Mouse (Mus musculus) left cerebral cortex, adult 2 months (tissue): ENCODE measurements around the gene Ccdc159. TPM values are rescaled to one million over a fixed set of nuclear protein-coding genes. Genes with fewer than 3 reads are reported as not detected.

Experiments used
- DNase-seq, 2 experiments: peaks; one replicate each; pipeline ENCODE4 v3.0.0; 2021 to 2022; ENCODE audit warnings: low spot score in 2 of 2, mixed read lengths in 1 of 2; ENCODE audit errors: extremely low spot score in 1 of 2
- H3K27ac ChIP-seq: fragments of 200-600 bp; 2 replicates; pipeline ENCODE4 v1.8.1; 2022
- H3K4me3 ChIP-seq: fragments of 200-600 bp; 2 replicates; pipeline ENCODE4 v1.8.1; 2022
- CTCF ChIP-seq: fragments of 200-600 bp; IDR thresholded peaks from 2 replicates; pipeline ENCODE4 v1.8.1; 2022; ENCODE audit warnings: antibody characterized with exemption, mild to moderate bottlenecking, moderate library complexity
- intact Hi-C: fragments of 180-260 bp; cut with DNase I; formaldehyde crosslinking; loops from one replicate; pipeline ENCODE4 v1.15.1; 2025
- total RNA-seq, 2 experiments: library from RNA; stranded (reverse); gene quantifications; 2 replicates each; pipeline ENCODE4 v1.2.3; 2021

Gene Ccdc159
- total RNA-seq, 2 experiments from 2014 or later: 18.2 to 18.9 TPM

DNA sequence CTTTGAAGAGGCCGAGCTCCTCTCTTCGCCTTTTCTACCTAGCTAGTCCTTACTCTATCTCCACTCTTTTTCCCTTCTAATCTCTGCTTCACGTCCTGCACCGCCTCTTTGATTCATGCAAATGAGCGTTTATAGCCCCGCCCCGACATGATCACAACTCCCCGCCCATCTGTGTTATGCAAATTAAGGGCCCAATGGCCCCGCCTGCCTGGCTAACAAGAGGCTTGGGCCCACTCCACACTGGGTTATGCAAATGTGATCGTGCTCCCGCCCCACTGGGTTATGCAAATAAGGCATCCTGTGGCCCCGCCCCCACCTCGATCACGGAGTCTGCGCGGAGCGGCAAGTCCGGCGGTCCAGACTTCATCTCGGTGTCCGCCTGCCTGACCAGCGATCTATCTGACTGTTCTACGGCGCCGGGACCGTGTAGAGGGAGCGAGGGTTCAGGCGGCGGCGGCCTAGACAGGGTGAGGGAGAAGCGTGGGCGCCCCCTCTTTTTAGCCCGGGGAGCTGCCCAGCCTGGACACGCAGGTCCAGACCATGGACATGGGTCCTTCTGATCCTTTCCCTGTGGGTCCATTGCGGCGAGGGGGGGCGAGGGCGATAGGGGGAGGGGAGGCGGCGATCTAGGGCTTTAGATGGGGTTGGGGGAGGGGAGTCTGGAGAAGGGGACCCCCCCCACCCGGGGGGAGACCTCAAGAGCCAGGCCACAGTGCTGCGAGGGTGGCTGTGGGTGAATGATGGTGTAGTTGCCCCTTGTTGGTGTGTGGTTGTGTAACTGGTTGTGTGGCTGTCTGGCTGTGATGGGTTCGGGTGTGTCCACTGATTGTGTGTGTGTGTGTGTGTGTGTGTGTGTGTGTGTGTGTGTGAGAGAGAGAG is 9.7 kb downstream of the Ccdc159 start, which contains the start of gene Plppr2:
Gene Plppr2 (plus strand): TSS at position 342 of the 879 bp plus-strand sequence.
- TF ChIP-seq CTCF: no peak
- intact Hi-C loops: no loop called here
- H3K27ac ChIP-seq: peak within 1 kb of the TSS; percentile 95

GRCm38 (mm10) chr9:21937711-21938175 is 10.5 kb downstream of the Ccdc159 start:
- peak overlapping the region; percentile 80 for H3K4me3 ChIP-seq
- no peak for TF ChIP-seq CTCF
- no peak for DNase-seq
- H3K27ac ChIP-seq: 0 out of 2 replicates have a peak overlapping the region, but pooled peaks have one; percentile 36
- intact Hi-C loops: no loop called here

More for the DNA sequence above, 9.7 kb downstream of the Ccdc159 start, which contains the start of gene Plppr2:
- peak within 1 kb of the TSS; percentile 80 for H3K4me3 ChIP-seq
- peak; percentile 97 for DNase-seq

- DNase-seq: no peak
- intact Hi-C loops: no loop called here
- H3K4me3 ChIP-seq: peak overlapping the region; percentile 40
- TF ChIP-seq CTCF: no peak
- no peak overlapping the region for H3K27ac ChIP-seq
Measured at GRCm38 (mm10) chr9:21938234-21938855, 11.1 kb downstream of the Ccdc159 start.

GRCm38 (mm10) chr9:21943046-21943445 is 15.8 kb downstream of the Ccdc159 start:
- intact Hi-C loops: no loop called here
- Histone ChIP-seq H3K27ac (no peak overlapping the region), H3K4me3 (no peak overlapping the region)
- no peak for TF ChIP-seq CTCF
- DNase-seq: no peak

DNA sequence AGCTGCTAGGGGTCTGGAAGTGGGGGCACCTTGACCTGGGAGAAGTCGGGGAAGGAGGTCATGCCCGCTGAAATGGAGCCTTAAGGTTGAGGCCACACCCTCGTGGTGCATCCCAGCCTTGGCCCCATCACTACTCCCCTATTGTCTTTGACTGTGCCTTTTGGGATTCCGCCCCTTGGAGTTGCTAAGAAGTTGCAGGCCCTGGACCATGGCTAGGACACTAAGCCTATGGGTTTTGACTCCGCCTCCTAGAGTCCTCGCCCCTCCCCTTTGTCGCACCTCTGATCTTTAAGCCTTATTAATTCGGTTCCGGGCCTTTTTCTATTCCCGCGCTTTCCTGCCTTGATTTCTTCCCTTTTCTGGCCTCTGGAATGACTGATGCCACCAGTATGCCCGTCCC is 16.4 kb downstream of the Ccdc159 start:
- H3K4me3 ChIP-seq: no peak overlapping the region
- no peak overlapping the region for H3K27ac ChIP-seq
- no peak for DNase-seq
- intact Hi-C loops: no loop called here
- TF ChIP-seq CTCF: no peak

GRCm38 (mm10) chr9:21944267-21944666 is 17.0 kb downstream of the Ccdc159 start:
- TF ChIP-seq CTCF: no peak
- no peak for DNase-seq
- intact Hi-C loops: no loop called here

DNA sequence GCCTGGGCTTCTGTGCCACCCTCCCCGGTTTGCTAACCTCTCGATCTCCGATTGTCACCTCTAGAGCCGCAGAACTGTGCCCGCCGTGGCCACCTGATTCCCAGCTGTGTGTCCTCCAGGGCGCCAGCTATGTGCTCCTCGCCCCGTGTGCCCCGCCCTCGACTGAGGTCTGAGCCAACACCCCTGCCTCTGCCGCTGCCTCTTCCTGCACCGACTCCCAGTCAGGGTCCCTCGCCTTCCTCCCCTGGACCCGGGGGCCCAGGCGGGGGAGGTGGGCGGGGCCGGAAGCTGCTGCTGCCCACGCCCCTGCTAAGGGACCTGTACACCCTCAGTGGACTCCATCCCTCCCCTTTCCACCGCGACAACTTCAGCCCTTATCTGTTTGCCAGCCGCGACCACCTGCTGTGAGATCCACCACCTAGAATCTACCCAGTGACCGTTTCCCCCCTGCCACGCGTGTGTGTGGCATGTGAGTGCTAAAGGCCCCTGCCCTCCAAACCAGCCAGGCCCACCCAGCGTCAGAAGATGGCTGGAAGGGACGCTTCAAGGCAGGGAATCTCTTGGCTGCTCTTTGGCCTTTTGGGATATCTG is 20.4 kb downstream of the Ccdc159 start:
- intact Hi-C loops: no loop called here
- no peak overlapping the region for H3K27ac ChIP-seq
- TF ChIP-seq CTCF: no peak
- no peak overlapping the region for H3K4me3 ChIP-seq
- DNase-seq: no peak

More at GRCm38 (mm10) chr9:21944267-21944666, 17.0 kb downstream of the Ccdc159 start:
- no peak overlapping the region for H3K4me3 ChIP-seq
- H3K27ac ChIP-seq: no peak overlapping the region

- Histone ChIP-seq H3K4me3 (no peak overlapping the region), H3K27ac (no peak overlapping the region)
- intact Hi-C loops: no loop called here
- TF ChIP-seq CTCF: no peak
- DNase-seq: no peak
Measured at GRCm38 (mm10) chr9:21948146-21948545, 20.9 kb downstream of the Ccdc159 start.

GRCm38 (mm10) chr9:21948790-21949189 is 21.5 kb downstream of the Ccdc159 start:
- intact Hi-C loops: no loop called here
- Histone ChIP-seq H3K4me3 (no peak overlapping the region), H3K27ac (peak overlapping the region; percentile 24; the same call in 1 of the 2 replicates)
- no peak for DNase-seq
- no peak for TF ChIP-seq CTCF

DNA sequence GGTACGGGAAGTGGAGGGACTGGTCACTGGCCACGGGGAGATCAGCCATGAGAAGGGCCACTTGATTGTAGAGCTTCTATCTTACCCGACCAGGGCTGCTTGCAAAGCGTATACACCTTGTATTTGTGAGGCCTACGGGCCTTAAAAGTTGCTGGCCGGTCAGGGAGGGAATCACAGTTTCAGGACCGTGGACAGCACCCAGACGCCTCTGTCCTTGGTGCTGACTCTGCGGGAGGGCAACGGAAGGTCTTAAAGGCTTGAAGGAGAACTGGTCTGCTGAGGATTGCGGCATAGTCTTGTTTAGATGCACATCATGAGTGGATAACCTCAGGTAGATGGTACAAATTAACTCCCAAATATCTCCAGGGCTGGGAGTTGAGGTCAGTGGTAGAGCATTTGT is 23.1 kb downstream of the Ccdc159 start:
- intact Hi-C loops: no loop called here
- DNase-seq: no peak
- no peak for TF ChIP-seq CTCF
- Histone ChIP-seq H3K27ac (no peak overlapping the region), H3K4me3 (no peak overlapping the region)

- Histone ChIP-seq H3K4me3 (no peak overlapping the region), H3K27ac (no peak overlapping the region)
- intact Hi-C loops: no loop called here
- no peak; the same call in 1 of the 2 replicates for TF ChIP-seq CTCF
- no peak for DNase-seq
Measured at GRCm38 (mm10) chr9:21951977-21952376, 24.7 kb downstream of the Ccdc159 start.

DNA sequence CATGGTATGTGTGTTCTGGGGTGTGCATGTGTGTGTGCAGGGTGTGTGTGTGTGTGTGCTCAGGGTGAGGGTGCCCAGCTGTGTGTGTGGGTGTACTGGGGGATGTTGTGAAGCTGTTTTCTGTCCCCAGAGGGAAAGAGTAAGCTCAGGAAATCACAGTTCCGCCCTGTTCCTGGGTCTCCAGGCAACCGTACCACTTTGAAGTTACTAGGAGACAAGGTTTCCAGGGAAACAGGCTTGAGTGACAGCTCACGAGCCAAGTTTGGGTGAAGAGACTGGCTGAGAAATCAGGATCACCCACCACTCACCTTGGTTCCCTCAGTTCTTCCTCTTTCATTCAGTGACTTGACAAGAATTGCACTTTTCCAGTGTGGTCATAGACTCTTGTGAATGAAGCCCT is 26.3 kb downstream of the Ccdc159 start:
- Histone ChIP-seq H3K27ac (peak overlapping the region; percentile 71; the same call in 1 of the 2 replicates), H3K4me3 (no peak overlapping the region)
- intact Hi-C loops: no loop called here
- DNase-seq: peak; percentile 57 to 67
- TF ChIP-seq CTCF: no peak
